Mouse (Mus musculus): ENCODE data around the gene Klhl28.

Gene Klhl28
- long read RNA-seq, experiment 1, full-length matches to known transcripts = 1 of 2 reads
- long read RNA-seq, experiment 1, partial matches to known transcripts = 0 of 2 reads
- long read RNA-seq, experiment 1, other reads (novel, unspliced or antisense) = 1 of 2 reads
- long read RNA-seq, experiment 2, full-length matches to known transcripts = 5 of 6 reads
- long read RNA-seq, experiment 2, partial matches to known transcripts = 0 of 6 reads
- long read RNA-seq, experiment 2, other reads (novel, unspliced or antisense) = 1 of 6 reads

DNA sequence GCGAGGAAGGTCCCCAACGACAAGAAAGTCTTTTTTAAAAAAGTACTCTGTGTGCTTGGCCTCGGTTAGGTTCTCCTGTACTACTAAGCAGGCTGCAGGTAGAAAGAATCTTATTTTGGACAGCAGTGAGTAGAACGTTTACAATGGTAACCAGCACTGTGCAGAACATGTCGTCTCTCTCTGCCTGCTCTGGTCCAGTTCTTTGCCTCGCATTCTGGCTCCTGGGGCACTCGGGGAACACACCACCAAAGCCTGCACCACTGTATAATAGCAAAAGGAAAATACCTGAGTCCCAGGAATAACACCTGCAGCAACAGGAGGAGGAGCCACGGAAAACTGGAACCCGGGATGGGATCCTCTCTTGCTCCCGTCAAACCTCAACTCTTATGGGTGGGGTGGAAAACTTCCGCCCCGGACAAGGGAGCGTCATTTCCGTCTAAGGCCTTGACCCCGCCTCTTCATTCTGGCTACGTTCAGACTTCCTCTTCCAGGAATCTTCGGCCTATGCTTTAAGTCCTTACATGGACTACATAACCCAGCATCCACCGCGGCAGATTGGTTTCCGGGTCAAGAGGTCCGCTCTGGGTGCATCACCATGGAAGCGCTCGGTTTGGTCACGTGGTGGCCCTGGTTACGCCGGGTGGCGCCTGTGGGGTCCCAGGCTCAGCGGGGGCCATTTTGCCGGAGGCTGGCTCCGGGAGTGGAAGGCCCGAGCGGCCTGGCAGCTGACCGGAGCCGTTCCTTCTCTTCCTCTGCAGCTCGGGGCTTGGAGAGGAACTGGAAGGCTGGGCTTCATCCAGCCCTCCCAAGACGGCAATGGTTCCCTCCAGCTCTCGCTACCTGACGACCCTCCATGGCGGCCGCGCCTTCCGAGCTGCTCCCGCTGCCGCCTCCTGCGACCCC is at the start of gene Klhl28, which contains the start of gene Togaram1:
Klhl28 (minus strand) TSS at position 411 of the 903 bp plus-strand sequence.
Togaram1 (plus strand) TSS at position 681 of the 903 bp plus-strand sequence.
- intact Hi-C loops (cut with DNase I) = loop anchor here (2.0 to 5.0 kb wide), 2 partner anchors 49 to 107 kb away; partner anchors contain the start of genes Fkbp3 and Gm527

DNA sequence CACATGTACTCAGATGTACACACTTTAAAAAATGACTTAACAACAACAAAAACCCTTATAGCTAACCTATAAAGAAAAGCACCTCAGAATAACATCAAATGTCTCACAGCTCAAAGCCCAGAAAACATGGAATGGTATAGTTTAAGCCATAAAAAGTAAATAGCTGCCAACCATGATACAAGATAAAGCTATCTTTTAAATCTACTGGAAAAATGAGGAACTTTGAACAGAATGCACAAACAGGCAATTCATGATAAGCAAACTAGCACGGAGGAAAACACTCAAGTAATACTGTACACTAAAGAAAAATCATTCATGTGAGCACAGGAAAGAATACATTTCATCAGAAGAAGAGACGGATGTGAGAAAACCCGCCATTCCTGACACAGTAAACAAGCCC is 42.4 kb upstream of the Klhl28 start:
- intact Hi-C loops (cut with DNase I) = no loop called here

DNA sequence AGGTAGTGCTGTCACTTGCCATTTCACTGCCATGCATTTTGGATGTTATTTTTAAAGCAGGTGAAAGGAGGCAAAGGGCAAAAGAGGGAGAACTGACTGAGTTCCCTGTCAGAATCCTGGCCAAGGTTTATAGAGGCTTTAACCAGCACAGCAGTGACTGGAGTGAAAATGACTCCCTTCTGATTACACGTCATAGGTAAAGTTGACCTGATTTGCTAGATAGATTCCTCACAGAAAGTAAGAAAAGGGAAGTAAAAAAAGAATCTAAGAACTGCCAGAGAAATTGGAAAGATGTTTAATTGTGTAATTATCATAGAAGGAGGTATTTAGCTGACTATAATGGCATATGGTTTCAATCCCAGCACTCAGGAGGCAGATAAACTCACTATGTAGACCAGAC is 12.2 kb upstream of the Klhl28 start:
- intact Hi-C loops (cut with DNase I) = no loop called here

DNA sequence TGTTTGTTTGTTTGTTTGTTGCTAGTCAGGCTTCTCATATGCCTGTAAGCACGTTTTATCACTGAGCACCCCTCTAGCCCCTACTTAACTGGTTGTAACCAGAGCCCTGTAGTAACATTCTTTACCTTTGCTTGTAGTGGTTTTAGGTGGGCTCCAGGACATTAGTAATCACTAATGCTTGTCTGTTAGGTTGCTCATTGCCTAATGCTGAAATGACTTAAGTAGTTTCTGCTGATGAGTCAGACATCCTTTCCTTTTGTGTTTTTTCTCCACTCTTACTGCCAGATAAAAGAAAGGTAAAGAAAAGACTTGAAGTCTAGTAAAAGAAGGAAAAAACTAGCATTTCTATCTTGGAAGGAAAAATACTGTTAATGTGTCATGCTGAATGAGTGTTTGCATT is 10.9 kb upstream of the Klhl28 start:
- intact Hi-C loops (cut with DNase I) = no loop called here

DNA sequence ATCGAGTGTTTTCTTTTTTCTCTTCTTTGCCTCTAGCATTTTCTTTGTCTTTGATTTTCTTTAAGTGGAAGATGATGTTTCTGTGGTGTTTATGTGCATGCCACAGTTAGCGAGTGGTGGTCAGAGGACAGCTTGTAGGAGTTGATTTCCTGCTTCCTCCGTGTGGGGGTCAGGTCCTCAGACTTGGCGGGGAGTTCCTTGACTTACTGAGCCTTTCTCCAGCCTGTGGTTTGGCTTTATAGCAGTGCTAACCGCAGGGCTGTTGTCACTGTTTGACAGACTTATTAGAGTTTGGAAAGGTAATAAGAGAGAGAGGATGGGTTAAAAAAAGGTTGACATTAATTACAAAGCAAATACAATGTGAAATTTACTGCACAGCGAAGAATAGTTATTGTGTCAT is 10.2 kb upstream of the Klhl28 start:
- intact Hi-C loops (cut with DNase I) = no loop called here

DNA sequence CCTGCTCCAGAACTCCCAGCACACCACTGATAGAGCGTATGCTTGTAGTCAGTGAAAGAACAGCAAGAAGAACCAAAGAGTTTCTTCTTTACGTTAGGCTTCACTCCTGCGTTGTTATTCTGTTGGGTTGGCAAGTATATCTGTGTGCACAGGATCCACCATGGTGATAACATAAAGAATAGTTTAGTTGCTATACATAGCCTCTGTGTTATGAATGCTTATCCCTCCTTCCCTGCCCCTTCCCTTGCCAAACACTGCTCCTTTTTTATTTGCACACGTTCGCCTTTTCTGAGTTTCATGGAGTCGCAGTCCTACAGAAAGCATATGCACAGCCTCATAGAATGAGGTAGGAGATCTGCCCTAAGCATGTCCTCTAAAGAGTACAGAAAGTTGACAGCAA is 6.7 kb upstream of the Klhl28 start:
- intact Hi-C loops (cut with DNase I) = no loop called here

DNA sequence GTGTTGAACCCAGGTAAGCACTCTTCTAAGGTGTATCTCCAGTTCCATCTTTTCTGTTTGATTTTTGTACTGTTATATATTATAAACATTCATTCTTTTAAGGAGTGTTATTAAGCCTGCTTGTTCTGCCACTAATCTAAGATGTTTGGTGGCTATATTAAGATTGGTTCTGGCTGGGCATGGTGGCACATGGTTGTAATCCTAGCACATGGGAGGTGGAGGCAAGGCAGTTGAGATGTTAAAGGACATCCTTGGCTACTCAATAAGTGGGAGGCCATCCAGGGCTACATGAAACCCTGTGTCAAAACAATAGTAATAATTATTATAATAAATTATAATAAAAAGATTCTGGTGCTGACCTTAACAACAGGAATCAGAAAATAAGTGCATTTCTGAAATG is 6.1 kb upstream of the Klhl28 start:
- intact Hi-C loops (cut with DNase I) = no loop called here

DNA sequence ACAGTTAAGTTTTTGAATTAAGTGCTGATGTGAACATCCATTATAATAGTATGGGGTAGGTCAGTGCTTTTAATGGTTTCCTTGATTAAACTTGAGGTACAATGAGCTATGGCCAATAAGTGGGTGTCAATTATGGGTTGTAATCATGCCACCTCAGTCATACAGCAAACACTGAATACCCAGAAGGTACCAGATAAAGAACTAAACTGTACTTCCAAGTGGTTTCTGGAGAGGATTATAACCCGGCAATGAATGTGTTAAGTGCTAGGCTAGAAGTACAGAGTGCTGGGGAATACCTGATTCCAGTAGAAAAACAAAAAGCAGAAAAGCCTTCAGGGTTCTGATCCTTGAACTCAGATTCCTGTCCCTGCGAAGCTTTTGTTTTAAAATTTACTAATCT is 2.7 kb upstream of the Klhl28 start:
- intact Hi-C loops (cut with DNase I) = loop anchor here (5.0 kb wide), 1 partner anchor 104 kb away; the partner anchor contains the start of gene Fkbp3

DNA sequence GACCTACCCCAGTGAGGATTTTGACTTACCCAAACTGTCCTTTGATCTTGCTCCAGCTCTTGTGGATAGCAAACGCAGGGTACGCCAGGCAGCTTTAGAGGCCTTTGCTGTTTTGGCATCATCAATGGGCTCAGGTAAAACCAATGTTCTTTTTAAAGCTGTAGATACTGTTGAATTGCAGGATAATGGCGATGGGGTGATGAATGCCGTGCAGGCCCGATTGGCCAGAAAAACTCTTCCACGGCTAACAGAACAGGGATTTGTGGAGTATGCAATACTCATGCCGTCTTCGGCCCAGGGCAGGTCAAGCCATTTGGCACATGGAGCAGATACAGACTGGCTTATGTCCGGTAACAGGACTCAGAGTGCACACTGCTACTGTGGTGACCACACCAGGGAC is 2.1 kb upstream of the Klhl28 start:
- intact Hi-C loops (cut with DNase I) = loop anchor here (5.0 kb wide), 1 partner anchor 105 kb away; the partner anchor contains the start of gene Fkbp3

DNA sequence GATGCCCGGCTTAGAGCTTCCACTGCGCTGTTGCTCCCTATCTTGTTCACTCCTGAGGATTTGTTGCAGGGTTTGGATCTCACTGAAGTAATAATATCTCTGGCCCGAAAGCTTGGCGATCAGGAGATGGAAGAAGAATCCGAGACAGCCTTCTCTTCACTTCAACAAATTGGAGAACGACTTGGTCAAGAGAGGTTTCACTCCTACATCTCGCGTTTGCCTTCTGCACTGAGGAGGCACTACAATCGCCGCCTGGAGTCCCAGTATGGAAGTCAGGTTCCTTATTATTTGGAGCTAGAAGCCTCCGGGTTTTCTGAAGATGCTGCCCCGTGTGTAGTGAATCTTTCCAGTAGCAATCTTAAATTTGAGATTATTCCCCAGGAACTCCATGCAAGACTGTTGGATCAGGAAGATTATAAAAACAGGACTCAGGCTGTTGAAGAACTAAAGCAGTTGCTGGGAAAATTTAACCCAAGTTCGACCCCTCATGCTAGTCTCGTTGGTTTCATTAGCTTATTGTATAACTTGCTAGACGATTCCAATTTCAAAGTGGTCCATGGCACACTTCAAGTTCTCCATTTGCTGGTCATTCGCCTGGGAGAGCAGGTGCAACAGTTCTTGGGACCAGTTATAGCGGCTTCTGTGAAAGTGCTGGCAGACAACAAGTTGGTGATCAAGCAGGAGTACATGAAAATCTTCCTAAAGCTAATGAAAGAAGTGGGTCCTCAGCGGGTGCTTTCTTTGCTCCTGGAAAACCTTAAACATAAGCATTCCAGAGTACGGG is 1.5 kb upstream of the Klhl28 start:
- intact Hi-C loops (cut with DNase I) = loop anchor here (5.0 kb wide), 1 partner anchor 105 kb away; the partner anchor contains the start of gene Fkbp3

DNA sequence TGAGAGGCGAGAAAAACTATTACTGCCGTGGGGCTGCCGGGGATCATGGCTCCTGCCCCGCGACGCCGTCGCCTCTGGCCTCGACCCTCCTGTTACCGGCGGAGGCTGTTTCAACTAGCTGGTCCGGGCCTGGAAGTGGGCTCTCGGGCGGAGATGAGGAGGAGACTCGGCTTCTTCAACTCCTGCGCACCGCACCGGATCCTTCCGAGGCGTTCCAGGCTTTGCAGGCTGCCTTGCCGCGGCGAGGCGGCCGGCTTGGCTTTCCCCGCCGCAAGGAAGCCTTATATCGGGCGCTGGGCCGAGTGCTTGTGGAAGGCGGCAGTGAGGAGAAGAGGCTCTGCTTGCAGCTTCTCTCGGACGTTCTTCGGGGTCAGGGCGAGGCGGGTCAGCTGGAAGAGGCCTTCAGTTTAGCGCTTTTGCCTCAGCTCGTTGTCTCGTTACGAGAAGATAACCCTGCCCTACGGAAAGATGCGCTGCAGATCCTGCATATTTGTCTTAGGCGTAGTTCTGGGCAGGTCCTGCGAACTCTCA is 832 bp upstream of the Klhl28 start:
- intact Hi-C loops (cut with DNase I) = loop anchor here (5.0 kb wide), 1 partner anchor 106 kb away; the partner anchor contains the start of gene Fkbp3

DNA sequence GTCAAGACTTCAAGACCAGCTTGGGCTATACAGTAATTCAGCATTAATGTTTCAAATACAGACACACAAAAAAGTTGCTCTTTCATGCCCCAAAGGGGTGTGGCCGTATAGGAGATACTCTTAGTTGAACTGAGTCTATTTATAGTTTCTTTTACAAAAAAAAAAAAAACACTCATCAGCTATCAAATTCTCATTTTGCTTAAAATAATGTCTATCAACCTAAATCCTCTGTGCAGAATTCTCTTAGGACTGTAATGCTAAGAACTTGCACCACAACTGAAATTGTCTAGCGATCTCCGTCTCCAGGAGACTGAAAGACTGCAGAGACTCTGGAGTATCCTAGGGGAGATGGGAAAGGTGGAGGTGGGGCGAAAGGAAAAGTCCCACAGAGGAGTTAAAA is 774 bp downstream of the Klhl28 start:
- intact Hi-C loops (cut with DNase I) = loop anchor here (2.0 kb wide), 1 partner anchor 48 kb away; the partner anchor contains the start of gene Gm527

DNA sequence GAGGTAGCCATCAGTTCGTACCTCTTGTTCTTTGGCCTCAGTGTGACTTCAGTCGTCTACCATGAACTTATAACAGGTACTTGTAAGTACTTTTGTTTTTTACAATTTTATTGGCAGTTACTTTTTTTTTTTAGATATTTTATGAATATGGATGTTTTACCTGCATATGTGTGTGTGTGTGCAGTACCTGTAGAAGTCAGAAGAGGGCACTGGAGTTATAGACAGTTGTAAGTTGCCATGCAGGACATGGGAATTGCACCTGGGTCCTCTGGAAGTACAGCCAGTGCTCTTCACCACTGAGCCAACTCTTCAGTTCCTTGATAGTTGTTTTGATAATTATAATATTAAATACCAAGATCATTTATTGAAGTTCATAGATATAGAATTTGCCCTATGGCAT is 27.8 kb downstream of the Klhl28 start:
- intact Hi-C loops (cut with DNase I) = no loop called here

DNA sequence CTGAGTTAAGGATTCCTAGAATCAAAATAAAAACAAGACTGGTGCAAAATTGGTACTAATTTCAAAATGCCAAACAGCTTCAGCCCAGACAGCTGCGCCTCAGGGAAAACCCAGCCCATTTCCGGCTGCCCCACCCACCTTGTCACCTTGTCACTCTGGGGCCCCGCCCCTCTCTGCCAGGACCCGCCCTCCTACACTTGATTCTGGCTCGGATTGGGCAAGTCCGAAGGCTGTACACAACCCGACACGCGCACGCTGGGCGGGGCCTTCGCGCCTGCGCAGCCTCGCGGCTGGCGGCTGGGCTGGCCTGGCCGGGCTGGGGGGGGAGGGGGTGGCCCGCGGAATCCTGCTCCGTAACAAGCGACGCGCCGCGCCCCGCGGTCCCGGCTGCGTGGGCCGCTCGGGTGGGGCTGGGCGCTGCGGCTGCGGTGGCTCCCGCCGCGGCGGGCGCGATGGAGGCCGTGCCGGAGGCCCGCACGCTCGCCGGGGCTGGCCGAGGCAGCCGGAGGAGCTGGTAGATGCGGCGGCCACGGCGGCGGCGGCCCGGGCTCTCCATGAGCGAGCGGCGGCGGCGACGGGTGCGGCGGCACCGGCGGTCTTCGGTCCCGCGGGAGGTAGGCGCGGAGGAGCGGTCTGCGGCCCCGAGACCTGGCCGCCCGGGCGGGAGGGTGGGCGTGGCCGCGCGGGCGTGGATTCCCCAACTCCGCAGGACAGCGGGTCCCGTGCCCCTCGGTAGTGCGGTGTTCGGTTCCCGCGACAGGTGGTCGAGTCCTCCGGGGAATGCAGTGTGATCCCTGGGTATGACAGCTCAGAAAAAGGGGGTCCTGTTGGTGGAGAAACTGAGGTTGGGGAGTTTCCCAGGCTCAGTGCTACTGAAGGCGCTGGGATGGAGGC is 47.5 kb downstream of the Klhl28 start, which contains the start of gene Gm527:
Gm527 (plus strand) TSS at position 329 of the 894 bp plus-strand sequence.
- intact Hi-C loops (cut with DNase I) = loop anchor here (2.0 kb wide), 1 partner anchor 47 kb away; the partner anchor contains the start of genes Klhl28 and Togaram1

DNA sequence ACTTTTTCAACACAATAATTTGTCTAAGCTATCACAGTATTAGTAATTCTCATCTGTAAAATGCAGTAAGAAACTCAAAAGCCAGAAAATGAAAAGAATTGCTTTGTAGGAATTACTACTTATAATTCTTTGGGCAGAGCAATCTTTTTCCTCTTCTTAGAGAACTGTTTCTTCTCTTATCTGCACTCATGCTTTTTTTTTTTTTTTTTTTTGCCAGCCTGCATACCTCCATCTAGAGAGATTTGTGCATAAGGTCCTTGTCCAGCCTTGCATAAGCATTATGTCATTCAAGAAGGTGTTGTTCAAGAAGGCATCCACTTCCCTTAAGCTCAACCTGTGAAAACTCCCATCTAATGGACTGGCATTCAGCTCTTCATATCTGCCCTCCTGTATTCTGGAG is 48.6 kb downstream of the Klhl28 start:
- intact Hi-C loops (cut with DNase I) = loop anchor here (2.0 kb wide), 1 partner anchor 48 kb away; the partner anchor contains the start of genes Klhl28 and Togaram1

DNA sequence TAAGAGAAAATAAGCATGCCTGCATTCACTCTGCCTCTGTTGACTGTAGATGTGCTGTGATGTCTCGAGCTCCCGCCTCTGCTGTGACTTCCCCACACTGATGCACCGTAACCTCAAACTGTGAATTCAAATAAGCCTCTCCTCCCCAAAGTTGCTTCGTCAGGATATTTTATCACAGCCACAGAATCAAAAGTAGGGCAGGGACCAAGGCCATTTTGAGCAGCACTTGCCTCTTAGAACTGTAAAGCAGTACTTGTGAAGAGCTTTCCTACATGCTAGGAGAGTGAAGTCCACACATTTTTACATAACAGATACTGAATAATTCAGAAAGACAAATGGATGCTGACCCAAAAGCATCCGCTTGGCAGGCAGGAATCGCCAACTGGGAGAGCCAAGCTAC is 52.3 kb downstream of the Klhl28 start:
- intact Hi-C loops (cut with DNase I) = no loop called here

DNA sequence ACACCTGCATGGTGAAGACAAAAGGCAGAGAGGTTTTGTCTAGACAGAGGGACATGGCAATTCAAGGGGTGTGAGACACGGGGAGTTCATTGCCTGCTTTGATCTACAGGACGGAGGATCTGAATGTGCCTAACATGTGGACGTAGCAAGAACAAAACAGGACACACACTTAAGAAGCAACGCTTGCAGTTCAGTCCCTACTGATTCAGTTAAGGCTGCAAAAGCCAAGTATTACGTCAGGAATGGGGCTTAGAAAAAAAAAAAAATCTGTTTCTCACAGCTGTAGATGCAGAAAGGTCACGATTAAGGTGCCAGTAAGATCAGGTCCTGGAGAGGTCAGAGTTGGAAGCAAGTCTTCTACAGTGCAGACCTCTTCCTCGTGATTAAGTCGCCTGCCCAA is 62.1 kb downstream of the Klhl28 start:
- intact Hi-C loops (cut with DNase I) = no loop called here

DNA sequence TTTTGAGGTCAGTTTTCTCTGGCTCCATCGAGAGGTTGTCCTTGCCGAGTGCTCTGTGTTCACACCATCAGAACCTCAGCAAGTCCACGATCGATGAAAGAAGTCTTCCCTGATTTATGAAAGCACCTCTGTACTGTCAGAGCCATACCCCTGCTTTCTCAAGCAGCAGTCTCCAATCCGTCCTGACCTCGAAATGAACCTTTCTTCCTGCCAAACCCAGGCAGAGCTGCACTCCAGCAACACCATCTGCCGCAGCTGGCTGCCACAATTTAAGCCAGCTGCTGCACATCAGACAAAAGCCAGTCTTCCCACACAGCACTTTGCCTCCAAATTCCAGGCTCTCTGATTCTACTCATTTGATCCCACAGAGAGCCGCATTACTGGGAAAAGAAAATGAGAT is 62.8 kb downstream of the Klhl28 start:
- intact Hi-C loops (cut with DNase I) = no loop called here

DNA sequence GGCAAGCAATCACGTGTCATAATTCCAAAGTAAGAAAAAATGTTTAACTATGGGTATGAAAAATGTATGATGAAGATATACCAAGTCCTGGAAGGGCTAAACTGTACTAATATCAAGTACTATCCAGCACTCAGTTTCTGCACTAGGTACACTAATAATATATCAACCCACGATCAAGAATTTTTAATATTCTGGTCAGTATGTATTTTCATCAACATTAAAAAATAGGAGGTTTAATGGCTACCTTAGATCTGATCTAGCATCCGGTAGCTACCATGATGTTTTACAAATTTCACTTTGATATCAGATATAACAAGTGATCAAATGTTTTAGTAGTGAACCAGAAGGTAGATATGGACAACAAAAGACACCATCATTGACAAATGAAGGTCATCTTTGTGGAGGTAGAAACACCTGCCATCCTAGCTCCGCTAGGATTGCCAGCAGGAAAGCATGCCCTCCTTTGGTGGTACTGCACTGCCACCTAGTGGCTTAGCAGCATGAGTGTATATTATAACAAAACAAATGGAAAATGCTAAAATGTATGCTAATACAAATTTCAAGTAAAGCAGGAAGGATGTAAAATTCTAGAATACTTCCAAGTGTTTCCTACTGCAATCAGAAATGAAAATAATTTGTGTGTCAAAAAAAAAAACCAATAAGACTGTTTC is 68.1 kb downstream of the Klhl28 start:
- intact Hi-C loops (cut with DNase I) = no loop called here
